Mouse (Mus musculus) MEL (cell line): Measurements from ENCODE around the gene Poldip2.

Experiments
- CTCF ChIP-seq, 3 experiments: IDR thresholded peaks in 2 of 3; conservative IDR thresholded peaks in 1 of 3; 2 replicates each; pipeline ENCODE4 v1.5.1; 2011 to 2012; ENCODE audit warnings: low read length in 3 of 3, low read depth in 2 of 3, mild to moderate bottlenecking in 2 of 3, improper control_type of control experiment in 1 of 3, inconsistent platforms in 1 of 3, mixed read lengths in 1 of 3, moderate library complexity in 1 of 3; ENCODE audit not compliant: control insufficient read depth in 1 of 3, insufficient read depth in 1 of 3, poor library complexity in 1 of 3, severe bottlenecking in 1 of 3
- E2F4 ChIP-seq: IDR thresholded peaks from 2 replicates; pipeline ENCODE4 v1.6.1; 2011; ENCODE audit warnings: low read depth, low read length, improper control_type of control experiment, borderline replicate concordance
- ELF1 ChIP-seq: IDR thresholded peaks from 2 replicates; pipeline ENCODE4 v1.6.1; 2014; ENCODE audit warnings: low read depth, mild to moderate bottlenecking, inconsistent platforms, low read length, improper control_type of control experiment, moderate library complexity
- EP300 ChIP-seq, 2 experiments: IDR thresholded peaks; 2 replicates each; pipeline ENCODE4 v1.6.1; 2011; ENCODE audit warnings: improper control_type of control experiment in 2 of 2, low read length in 2 of 2, low read depth in 1 of 2, mild to moderate bottlenecking in 1 of 2
- GATA1 ChIP-seq: IDR thresholded peaks from 2 replicates; pipeline ENCODE4 v1.6.1; 2011; ENCODE audit warnings: low read depth, low read length, improper control_type of control experiment
- KAT2A ChIP-seq: conservative IDR thresholded peaks from 2 replicates; pipeline ENCODE4 v1.6.1; 2012; ENCODE audit warnings: low read depth, low read length, improper control_type of control experiment, inconsistent platforms
- POLR2AphosphoS2 ChIP-seq: IDR thresholded peaks from 2 replicates; pipeline ENCODE4 v1.6.1; 2011; ENCODE audit warnings: low read length, improper control_type of control experiment
- SMC3 ChIP-seq: IDR thresholded peaks from 2 replicates; pipeline ENCODE4 v1.6.1; 2011; ENCODE audit warnings: low read depth, low read length, improper control_type of control experiment
- TBP ChIP-seq: IDR thresholded peaks from 2 replicates; pipeline ENCODE4 v1.8.0; 2011; ENCODE audit warnings: low read depth, low read length, improper control_type of control experiment
- UBTF ChIP-seq: IDR thresholded peaks from 2 replicates; pipeline ENCODE4 v1.6.1; 2012; ENCODE audit warnings: low read depth, mild to moderate bottlenecking, inconsistent platforms, low read length, improper control_type of control experiment, moderate library complexity, borderline replicate concordance; ENCODE audit not compliant: insufficient read depth
- ZC3H11A ChIP-seq: IDR thresholded peaks from 2 replicates; pipeline ENCODE4 v1.6.1; 2012; ENCODE audit warnings: low read depth, mild to moderate bottlenecking, inconsistent platforms, low read length, improper control_type of control experiment
- ZMIZ1 ChIP-seq: IDR thresholded peaks from 2 replicates; pipeline ENCODE4 v1.6.1; 2012; ENCODE audit warnings: low read depth, mild to moderate bottlenecking, inconsistent platforms, low read length, improper control_type of control experiment, moderate library complexity
- ZNF384 ChIP-seq: IDR thresholded peaks from 2 replicates; pipeline ENCODE4 v1.6.1; 2012; ENCODE audit warnings: low read depth, mild to moderate bottlenecking, inconsistent platforms, low read length, improper control_type of control experiment

DNA sequence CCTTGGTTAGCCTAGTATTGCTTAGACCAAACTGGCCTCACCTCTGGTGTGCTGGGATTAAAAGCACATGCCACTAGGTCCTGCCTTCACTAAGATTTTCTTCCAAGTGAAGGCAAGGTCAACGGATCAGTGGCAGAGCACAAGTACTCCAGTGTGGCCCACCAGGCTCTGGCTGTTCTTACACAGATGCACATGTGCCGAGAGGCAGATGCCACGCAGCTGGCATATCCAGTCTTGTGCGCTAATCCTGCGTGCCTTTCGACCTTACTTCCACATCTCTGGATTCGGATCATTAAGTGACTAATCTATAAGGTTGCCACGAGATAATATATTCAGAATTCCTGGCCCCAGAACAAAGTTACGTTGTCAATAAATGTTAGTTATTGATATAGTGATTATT, 46.9 kb upstream of the Poldip2 start:
- TF ChIP-seq GATA1 (no peak), E2F4 (no peak), CTCF (IDR thresholded peaks at IDR 0.05 in 2 of 3, conservative IDR thresholded peaks at IDR 0.05 in 1 of 3; ENCODE audit: control insufficient read depth in 1 of 3, insufficient read depth in 1 of 3, low read depth in 2 of 3, low read length in 3 of 3, poor library complexity in 1 of 3, severe bottlenecking in 1 of 3) (no peak), ELF1 (no peak), ZC3H11A (no peak), TBP (no peak), ZNF384 (no peak), EP300 (IDR thresholded peaks at IDR 0.05; ENCODE audit: low read depth in 1 of 2, low read length in 2 of 2) (no peak), KAT2A (no peak), POLR2AphosphoS2 (no peak), ZMIZ1 (no peak), UBTF (no peak), SMC3 (no peak)
